Mouse (Mus musculus): ENCODE results near the gene Pde11a. TPM values are rescaled to one million over a fixed set of nuclear protein-coding genes. Genes with fewer than 3 reads are reported as not detected.
A peak's percentile ranks its signal among the peaks of the same experiment; 100 is the strongest.

The Pde11a gene
- total RNA-seq, 2 experiments from 2014 or later: not detected

GRCm38 (mm10) chr2:76098381-76098780 is 240.2 kb downstream of the Pde11a start:
- ATAC-seq (replicated peaks; ENCODE audit: poor library complexity): no peak

- ATAC-seq (replicated peaks; ENCODE audit: poor library complexity): no peak
Observed at GRCm38 (mm10) chr2:76097847-76098246, 240.7 kb downstream of the Pde11a start.

GRCm38 (mm10) chr2:76097284-76097683 is 241.3 kb downstream of the Pde11a start:
- ATAC-seq (replicated peaks; ENCODE audit: poor library complexity): no peak

- no peak for ATAC-seq (replicated peaks; ENCODE audit: poor library complexity)
Observed at GRCm38 (mm10) chr2:76095861-76096260, 242.7 kb downstream of the Pde11a start.

GRCm38 (mm10) chr2:76090506-76090905 is 248.1 kb downstream of the Pde11a start:
- no peak for ATAC-seq (replicated peaks; ENCODE audit: poor library complexity)

- ATAC-seq (replicated peaks; ENCODE audit: poor library complexity): no peak
Observed at GRCm38 (mm10) chr2:76088844-76089243, 249.7 kb downstream of the Pde11a start.

- ATAC-seq (replicated peaks; ENCODE audit: poor library complexity): no peak
Observed at GRCm38 (mm10) chr2:76088413-76088812, 250.2 kb downstream of the Pde11a start.

GRCm38 (mm10) chr2:76087170-76087569 is 251.4 kb downstream of the Pde11a start:
- ATAC-seq (replicated peaks; ENCODE audit: poor library complexity): no peak

GRCm38 (mm10) chr2:76084982-76085381 is 253.6 kb downstream of the Pde11a start:
- ATAC-seq (replicated peaks; ENCODE audit: poor library complexity): 0 out of 2 replicates have a peak, but pooled peaks have one; percentile 23

- no peak for ATAC-seq (replicated peaks; ENCODE audit: poor library complexity)
Observed at GRCm38 (mm10) chr2:76083901-76084300, 254.7 kb downstream of the Pde11a start.

GRCm38 (mm10) chr2:76083396-76083795 is 255.2 kb downstream of the Pde11a start:
- ATAC-seq (replicated peaks; ENCODE audit: poor library complexity): no peak

- no peak for ATAC-seq (replicated peaks; ENCODE audit: poor library complexity)
Observed at GRCm38 (mm10) chr2:76081991-76082390, 256.6 kb downstream of the Pde11a start.

- ATAC-seq (replicated peaks; ENCODE audit: poor library complexity): no peak
Observed at GRCm38 (mm10) chr2:76080549-76080948, 258.0 kb downstream of the Pde11a start.

- ATAC-seq (replicated peaks; ENCODE audit: poor library complexity): no peak
Observed at GRCm38 (mm10) chr2:76076838-76077237, 261.7 kb downstream of the Pde11a start.

GRCm38 (mm10) chr2:76076047-76076446 is 262.5 kb downstream of the Pde11a start:
- no peak for ATAC-seq (replicated peaks; ENCODE audit: poor library complexity)

GRCm38 (mm10) chr2:76073079-76073478 is 265.5 kb downstream of the Pde11a start:
- ATAC-seq (replicated peaks; ENCODE audit: poor library complexity): no peak

GRCm38 (mm10) chr2:76070432-76071306 is 267.9 kb downstream of the Pde11a start:
- ATAC-seq (replicated peaks; ENCODE audit: poor library complexity): peak; percentile 90

GRCm38 (mm10) chr2:76069238-76069637 is 269.3 kb downstream of the Pde11a start:
- no peak for ATAC-seq (replicated peaks; ENCODE audit: poor library complexity)

- no peak for ATAC-seq (replicated peaks; ENCODE audit: poor library complexity)
Observed at GRCm38 (mm10) chr2:76068155-76068554, 270.4 kb downstream of the Pde11a start.

- no peak for ATAC-seq (replicated peaks; ENCODE audit: poor library complexity)
Observed at GRCm38 (mm10) chr2:76067144-76067543, 271.4 kb downstream of the Pde11a start.

- ATAC-seq (replicated peaks; ENCODE audit: poor library complexity): no peak
Observed at GRCm38 (mm10) chr2:76065292-76065691, 273.3 kb downstream of the Pde11a start.

- ATAC-seq (replicated peaks; ENCODE audit: poor library complexity): peak; percentile 88
Observed at GRCm38 (mm10) chr2:76064078-76064477, 274.5 kb downstream of the Pde11a start.

- ATAC-seq (replicated peaks; ENCODE audit: poor library complexity): no peak
Observed at GRCm38 (mm10) chr2:76060207-76060606, 278.4 kb downstream of the Pde11a start.

Measured in megakaryocyte progenitor cell, adult 5-6 weeks (primary cell).